Mouse (Mus musculus) CH12.LX (cell line): ENCODE data around the gene Sepsecs. TPM values are rescaled to one million over a fixed set of nuclear protein-coding genes. Genes with fewer than 3 reads are reported as not detected.

Source experiments
- DNase-seq: peaks from one replicate; pipeline ENCODE4 v3.0.0-alpha.2; 2013; ENCODE audit errors: extremely low read depth
- H3K27ac ChIP-seq: 2 replicates; pipeline ENCODE4 v1.5.1; 2012; ENCODE audit warnings: low read depth, mild to moderate bottlenecking, control low read depth, moderate library complexity; ENCODE audit not compliant: insufficient read depth
- H3K27me3 ChIP-seq: replicated peaks from 2 replicates; pipeline ENCODE3; 2012; ENCODE audit warnings: inconsistent platforms
- H3K36me3 ChIP-seq, 2 experiments: replicated peaks in 1 of 2; 2 replicates each; pipeline versions ENCODE3 to v1.6.1; 2012; ENCODE audit warnings: inconsistent platforms in 1 of 2, low read length in 1 of 2, mild to moderate bottlenecking in 1 of 2, mixed read lengths in 1 of 2, moderate library complexity in 1 of 2; ENCODE audit not compliant: control insufficient read depth in 1 of 2, insufficient read depth in 1 of 2
- H3K4me1 ChIP-seq, 2 experiments: 2 replicates each; pipeline ENCODE4 v1.6.1; 2012; ENCODE audit warnings: inconsistent platforms in 1 of 2, moderate library complexity in 1 of 2; ENCODE audit not compliant: insufficient read depth in 2 of 2, control insufficient read depth in 1 of 2
- H3K4me2 ChIP-seq: 2 replicates; pipeline ENCODE4 v1.6.1; 2012; ENCODE audit warnings: low read depth, mild to moderate bottlenecking, control low read depth; ENCODE audit not compliant: poor library complexity, insufficient read depth, severe bottlenecking
- H3K4me3 ChIP-seq, 3 experiments: fragments of 150-350 bp in 1 of 3; sonication (generic) in 1 of 3; replicated peaks in 1 of 3; 2 replicates each; pipeline versions ENCODE3 to v1.5.1; 2011 to 2012; ENCODE audit warnings: low read depth in 2 of 3, low read length in 2 of 3, mild to moderate bottlenecking in 2 of 3, moderate library complexity in 2 of 3, control low read depth in 1 of 3, improper control_type of control experiment in 1 of 3, inconsistent platforms in 1 of 3, mixed read lengths in 1 of 3; ENCODE audit not compliant: poor library complexity in 1 of 3
- H3K79me2 ChIP-seq: replicated peaks from 2 replicates; pipeline ENCODE4 v1.6.1; 2012; ENCODE audit warnings: mild to moderate bottlenecking, moderate library complexity; ENCODE audit not compliant: control insufficient read depth, poor library complexity, insufficient read depth, severe bottlenecking; ENCODE audit errors: extremely low read depth
- H3K9ac ChIP-seq: 2 replicates; pipeline ENCODE4 v1.6.1; 2012; ENCODE audit warnings: low read depth, mild to moderate bottlenecking, control low read depth, moderate library complexity; ENCODE audit not compliant: insufficient read depth
- H3K9me3 ChIP-seq: replicated peaks from 2 replicates; pipeline ENCODE3; 2012; ENCODE audit warnings: low read length, inconsistent platforms, mixed read lengths
- CHD2 ChIP-seq: IDR thresholded peaks from 2 replicates; pipeline ENCODE4 v1.6.1; 2011; ENCODE audit warnings: low read length, improper control_type of control experiment
- E2F4 ChIP-seq: IDR thresholded peaks from 2 replicates; pipeline ENCODE4 v1.6.1; 2011; ENCODE audit warnings: low read depth, low read length, improper control_type of control experiment; ENCODE audit not compliant: insufficient replicate concordance
- EP300 ChIP-seq: IDR thresholded peaks from 2 replicates; pipeline ENCODE4 v1.6.1; 2011; ENCODE audit warnings: low read length, improper control_type of control experiment
- ETS1 ChIP-seq: conservative IDR thresholded peaks from 2 replicates; pipeline ENCODE4 v1.6.1; 2012; ENCODE audit warnings: low read depth, mild to moderate bottlenecking, inconsistent platforms, low read length, improper control_type of control experiment, moderate library complexity
- GABPA ChIP-seq: IDR thresholded peaks from 2 replicates; pipeline ENCODE4 v1.6.1; 2012; ENCODE audit warnings: low read depth, low read length, improper control_type of control experiment, inconsistent platforms; ENCODE audit not compliant: insufficient replicate concordance
- HCFC1 ChIP-seq: IDR thresholded peaks from 2 replicates; pipeline ENCODE4 v1.6.1; 2012; ENCODE audit warnings: low read depth, mild to moderate bottlenecking, inconsistent platforms, low read length, improper control_type of control experiment
- JUN ChIP-seq: IDR thresholded peaks from 2 replicates; pipeline ENCODE4 v1.6.1; 2011; ENCODE audit warnings: low read depth, mild to moderate bottlenecking, low read length, improper control_type of control experiment, moderate library complexity; ENCODE audit not compliant: insufficient read depth
- KAT2A ChIP-seq: IDR thresholded peaks from 2 replicates; pipeline ENCODE4 v1.6.1; 2012; ENCODE audit warnings: low read length, improper control_type of control experiment, inconsistent platforms; ENCODE audit not compliant: insufficient replicate concordance
- MAFK ChIP-seq: IDR thresholded peaks from 2 replicates; pipeline ENCODE4 v1.6.1; 2011; ENCODE audit warnings: low read length, improper control_type of control experiment; ENCODE audit not compliant: insufficient replicate concordance
- MAX ChIP-seq: IDR thresholded peaks from 2 replicates; pipeline ENCODE4 v1.6.1; 2011; ENCODE audit warnings: low read length, improper control_type of control experiment
- NRF1 ChIP-seq: IDR thresholded peaks from 2 replicates; pipeline ENCODE4 v1.6.1; 2014; ENCODE audit warnings: low read depth, mild to moderate bottlenecking, inconsistent platforms, low read length, improper control_type of control experiment, moderate library complexity
- RAD21 ChIP-seq: IDR thresholded peaks from 2 replicates; pipeline ENCODE4 v1.6.1; 2011; ENCODE audit warnings: low read depth, mild to moderate bottlenecking, low read length, improper control_type of control experiment, moderate library complexity
- RCOR1 ChIP-seq: conservative IDR thresholded peaks from 2 replicates; pipeline ENCODE4 v1.6.1; 2012; ENCODE audit warnings: low read depth, mild to moderate bottlenecking, inconsistent platforms, low read length, improper control_type of control experiment
- SIN3A ChIP-seq: IDR thresholded peaks from 2 replicates; pipeline ENCODE4 v1.6.1; 2012; ENCODE audit warnings: low read length, improper control_type of control experiment, inconsistent platforms
- UBTF ChIP-seq: IDR thresholded peaks from 2 replicates; pipeline ENCODE4 v1.6.1; 2012; ENCODE audit warnings: low read depth, mild to moderate bottlenecking, inconsistent platforms, low read length, improper control_type of control experiment, moderate library complexity
- USF1 ChIP-seq: IDR thresholded peaks from 2 replicates; pipeline ENCODE4 v1.6.1; 2014; ENCODE audit warnings: low read depth, mild to moderate bottlenecking, inconsistent platforms, low read length, improper control_type of control experiment
- ZC3H11A ChIP-seq: IDR thresholded peaks from 2 replicates; pipeline ENCODE4 v1.6.1; 2012; ENCODE audit warnings: low read depth, mild to moderate bottlenecking, inconsistent platforms, low read length, improper control_type of control experiment
- ZMIZ1 ChIP-seq: IDR thresholded peaks from 2 replicates; pipeline ENCODE4 v1.6.1; 2012; ENCODE audit warnings: low read depth, mild to moderate bottlenecking, inconsistent platforms, low read length, improper control_type of control experiment
- ZNF384 ChIP-seq: IDR thresholded peaks from 2 replicates; pipeline ENCODE4 v1.6.1; 2012; ENCODE audit warnings: low read depth, low read length, improper control_type of control experiment, inconsistent platforms
- dilution Hi-C: fragments of 300-500 bp; cut with MboI; formaldehyde crosslinking; loops from 2 replicates; pipeline ENCODE4 v1.14.3; 2020; ENCODE audit warnings: low sequenced_read_pairs; ENCODE audit not compliant: extremely low pct_unique_long_range_greater_than_20kb, extremely low pct_ligation_motif_present
- in situ Hi-C: fragments of 300-500 bp; cut with MboI; formaldehyde crosslinking; loops from 3 replicates; pipeline ENCODE4 v1.14.3; 2019; ENCODE audit warnings: low sequenced_read_pairs, low pct_ligation_motif_present, low pct_unique_long_range_greater_than_20kb, mixed read lengths
- polyA plus RNA-seq: library from polyadenylated mRNA; unstranded; fragments of >175 nt; gene quantifications from 2 replicates; pipeline ENCODE4 v1.2.1, GENCODE M21; 2012; ENCODE audit warnings: low read depth; ENCODE audit not compliant: insufficient read length
- total RNA-seq, 2 experiments: library from RNA; depleted of rRNA; stranded (reverse); fragments of 300-350 nt in 1 of 2; fragments of >200 nt in 1 of 2; gene quantifications; 2 replicates each; pipeline ENCODE4 v1.2.3; 2012 to 2014

Sepsecs gene
- total and polyA plus RNA-seq, 3 experiments, result 9.1 to 10.8 (median 9.3) TPM

GRCm38 (mm10) chr5:52629214-52629613, 40.3 kb downstream of the Sepsecs start:
- no peak overlapping the region for H3K27ac ChIP-seq
- no peak overlapping the region for H3K9ac ChIP-seq
- H3K4me3 ChIP-seq, result no peak overlapping the region
- no peaks in the 10 kb centered on the region for H3K36me3 ChIP-seq
- no peak overlapping the region for H3K4me2 ChIP-seq
- no peak for DNase-seq
- peaks cover 4% of the 10 kb centered on the region for H3K9me3 ChIP-seq
- no peaks in the 10 kb centered on the region for H3K27me3 ChIP-seq
- no peaks in the 10 kb centered on the region for H3K79me2 ChIP-seq
- dilution Hi-C loops (no loop called here), in situ Hi-C loops (no loop called here)
- H3K4me1 ChIP-seq, result peaks cover 3 to 23% of the 10 kb centered on the region in 2 experiments; a peak in 3 of 4 replicates
- no peak for TF ChIP-seq RAD21
- no peak for TF ChIP-seq HCFC1

GRCm38 (mm10) chr5:52628783-52629182, 40.7 kb downstream of the Sepsecs start:
- H3K4me2 ChIP-seq, result no peak overlapping the region
- H3K4me3 ChIP-seq, result no peak overlapping the region
- no peaks in the 10 kb centered on the region for H3K36me3 ChIP-seq
- peaks cover 4% of the 10 kb centered on the region for H3K9me3 ChIP-seq
- DNase-seq, result no peak
- no peaks in the 10 kb centered on the region for H3K27me3 ChIP-seq
- no peak overlapping the region for H3K9ac ChIP-seq
- H3K27ac ChIP-seq, result no peak overlapping the region
- in situ Hi-C loops (no loop called here), dilution Hi-C loops (no loop called here)
- no peaks in the 10 kb centered on the region for H3K79me2 ChIP-seq
- no peak for TF ChIP-seq JUN
- TF ChIP-seq USF1, result no peak
- no peak for TF ChIP-seq UBTF
- TF ChIP-seq MAFK, result no peak
- no peak for TF ChIP-seq ZMIZ1
- no peak for TF ChIP-seq EP300
- TF ChIP-seq CHD2, result no peak
- TF ChIP-seq RCOR1, result no peak
- TF ChIP-seq GABPA, result no peak
- TF ChIP-seq ZC3H11A, result no peak
- no peak for TF ChIP-seq MAX
- TF ChIP-seq NRF1, result no peak
- no peak for TF ChIP-seq E2F4
- no peak for TF ChIP-seq ETS1
- no peak for TF ChIP-seq ZNF384
- TF ChIP-seq SIN3A, result no peak
- TF ChIP-seq KAT2A, result no peak
- peaks cover 3 to 20% of the 10 kb centered on the region in 2 experiments; a peak in 3 of 4 replicates for H3K4me1 ChIP-seq
